Mouse (Mus musculus) left cerebral cortex, adult 9 months (tissue): ENCODE data around the gene Dlg5.

Experiments used
- DNase-seq, 2 experiments: peaks; one replicate each; pipeline ENCODE4 v3.0.0; 2022; ENCODE audit warnings: low spot score in 2 of 2

The Dlg5 gene

GRCm38 (mm10) chr14:24245177-24246081, at the start of gene Dlg5:
Dlg5 (minus strand) TSS chr14:24245920.
- DNase-seq = peak in 1 of 2 experiments; percentile 36

GRCm38 (mm10) chr14:24293631-24294030, 47.9 kb upstream of the Dlg5 start:
- DNase-seq = no peak

- no peak for DNase-seq
These were observed 47.2 kb upstream of the Dlg5 start, which contains the start of gene E330034G19Rik for GRCm38 (mm10) chr14:24292914-24293313. E330034G19Rik (plus strand) TSS chr14:24293214.

GRCm38 (mm10) chr14:24290726-24291125, 45.0 kb upstream of the Dlg5 start:
- DNase-seq = no peak

GRCm38 (mm10) chr14:24286136-24286535, 40.4 kb upstream of the Dlg5 start:
- no peak for DNase-seq

- DNase-seq = no peak
These were observed 36.6 kb upstream of the Dlg5 start for GRCm38 (mm10) chr14:24282276-24282675.

GRCm38 (mm10) chr14:24281278-24281677, 35.6 kb upstream of the Dlg5 start:
- no peak for DNase-seq

GRCm38 (mm10) chr14:24275534-24275933, 29.8 kb upstream of the Dlg5 start:
- no peak for DNase-seq

GRCm38 (mm10) chr14:24273575-24273974, 27.9 kb upstream of the Dlg5 start:
- DNase-seq = peak in 1 of 2 experiments; percentile 48

- no peak for DNase-seq
These were observed 23.9 kb upstream of the Dlg5 start for GRCm38 (mm10) chr14:24269571-24269970.

GRCm38 (mm10) chr14:24262915-24263314, 17.2 kb upstream of the Dlg5 start:
- DNase-seq = peak in 1 of 2 experiments; percentile 29

- no peak for DNase-seq
These were observed 16.7 kb upstream of the Dlg5 start for GRCm38 (mm10) chr14:24262382-24262781.

GRCm38 (mm10) chr14:24260391-24260790, 14.7 kb upstream of the Dlg5 start:
- DNase-seq = no peak

GRCm38 (mm10) chr14:24255956-24256355, 10.2 kb upstream of the Dlg5 start:
- no peak for DNase-seq

- DNase-seq = no peak
These were observed 8.0 kb upstream of the Dlg5 start for GRCm38 (mm10) chr14:24253611-24254202.

- DNase-seq = no peak
These were observed 5.6 kb upstream of the Dlg5 start for GRCm38 (mm10) chr14:24251326-24251725.

- no peak for DNase-seq
These were observed 4.2 kb upstream of the Dlg5 start for GRCm38 (mm10) chr14:24249926-24250325.

- peak in 1 of 2 experiments; percentile 24 for DNase-seq
These were observed 1.2 kb downstream of the Dlg5 start for GRCm38 (mm10) chr14:24244330-24245176.

- no peak for DNase-seq
These were observed 3.7 kb downstream of the Dlg5 start for GRCm38 (mm10) chr14:24242016-24242415.

- no peak for DNase-seq
These were observed 4.9 kb downstream of the Dlg5 start for GRCm38 (mm10) chr14:24240831-24241230.

GRCm38 (mm10) chr14:24239651-24240050, 6.1 kb downstream of the Dlg5 start:
- DNase-seq = no peak

- DNase-seq = no peak
These were observed 9.8 kb downstream of the Dlg5 start for GRCm38 (mm10) chr14:24235954-24236353.
